Mouse (Mus musculus) embryonic fibroblast, embryonic 13.5 days (primary cell): ENCODE results near the gene Cwh43.

Experiments
- CTCF ChIP-seq: IDR thresholded peaks from 2 replicates; pipeline ENCODE4 v1.5.1; 2011; ENCODE audit warnings: mild to moderate bottlenecking, control low read depth, low read length, moderate library complexity, borderline replicate concordance; ENCODE audit not compliant: insufficient read depth
- POLR2A ChIP-seq: IDR thresholded peaks from 2 replicates; pipeline ENCODE4 v1.6.1; 2011; ENCODE audit warnings: low read depth, mild to moderate bottlenecking, control low read depth, low read length, moderate library complexity

DNA sequence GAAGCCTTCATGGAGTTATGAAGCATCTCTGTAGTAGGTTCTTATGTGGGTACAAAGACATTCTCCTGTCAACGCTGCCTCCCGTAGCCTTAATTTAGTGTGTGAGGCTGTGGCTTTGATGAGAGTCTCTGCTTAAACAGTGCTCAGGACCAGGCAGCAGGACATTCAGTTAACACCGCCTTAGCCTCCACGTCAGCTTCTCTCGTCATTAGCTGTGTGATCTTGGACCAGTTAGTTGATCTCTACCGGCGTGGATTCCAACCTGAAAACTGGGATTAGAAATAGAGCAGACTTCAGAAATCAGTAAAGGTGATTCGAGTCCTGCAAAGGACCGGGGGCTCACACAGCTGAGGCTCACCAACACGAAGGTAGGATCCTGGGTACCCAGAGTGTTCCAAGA, 8.3 kb downstream of the Cwh43 start:
- TF ChIP-seq CTCF (no peak), POLR2A (no peak)
